Mouse (Mus musculus) midbrain, embryonic 10.5 days (tissue): ENCODE measurements around the gene Tprn. TPM values are rescaled to one million over a fixed set of nuclear protein-coding genes. Genes with fewer than 3 reads are reported as not detected.

Source experiments
- DNase-seq: peaks from one replicate; pipeline ENCODE4 v3.0.0-alpha.2; 2017; ENCODE audit warnings: low spot score
- H3K27ac ChIP-seq: fragments of 300-500 bp; sonication (generic); replicated peaks from 2 replicates; pipeline ENCODE4 v1.5.1; 2016; ENCODE audit warnings: mild to moderate bottlenecking
- H3K27me3 ChIP-seq: fragments of 300-500 bp; sonication (generic); 2 replicates; pipeline ENCODE4 v1.6.1; 2016; ENCODE audit warnings: low read depth, mild to moderate bottlenecking; ENCODE audit not compliant: poor library complexity, severe bottlenecking
- H3K36me3 ChIP-seq: fragments of 300-500 bp; sonication (generic); 2 replicates; pipeline ENCODE4 v1.6.1; 2016; ENCODE audit warnings: mild to moderate bottlenecking, moderate library complexity
- H3K4me1 ChIP-seq: fragments of 300-500 bp; sonication (generic); 2 replicates; pipeline ENCODE4 v1.6.1; 2016
- H3K4me3 ChIP-seq: fragments of 300-500 bp; sonication (generic); 2 replicates; pipeline ENCODE4 v1.5.1; 2016; ENCODE audit warnings: mild to moderate bottlenecking, moderate library complexity
- H3K9me3 ChIP-seq: fragments of 300-500 bp; sonication (generic); replicated peaks from 2 replicates; pipeline ENCODE4 v1.6.1; 2016; ENCODE audit warnings: mild to moderate bottlenecking
- WGBS: fragments of 180-500 bp; shearing (Covaris S2); methylation state at CpG from one replicate; pipeline ENCODE4 v1.1.7; 2016; 5-methylcytosine and 5-hydroxymethylcytosine counted together
- polyA plus RNA-seq: library from polyadenylated mRNA; unstranded; fragments of >200 nt; fragmentation: Nextera tagmentation; extraction: Ambion mirVana; gene quantifications from 2 replicates; pipeline ENCODE4 v1.2.1, GENCODE M21; 2016

The Tprn gene
- polyA plus RNA-seq, 1 experiment from 2014 or later, result 7.5 TPM

- peaks cover 100% of the 10 kb centered on the region for H3K27me3 ChIP-seq
- WGBS, result 6% methylated on average over 42 of the region's 43 CpGs
- peak overlapping the region; percentile 45 for H3K4me3 ChIP-seq
- no peak for DNase-seq
- H3K27ac ChIP-seq, result 0 out of 2 replicates have a peak overlapping the region, but pooled peaks have one; percentile 23
- no peaks in the 10 kb centered on the region for H3K9me3 ChIP-seq
- no peaks in the 10 kb centered on the region for H3K36me3 ChIP-seq
- H3K4me1 ChIP-seq, result peaks cover 28% of the 10 kb centered on the region
Observed at GRCm38 (mm10) chr2:25292054-25292544, 29.7 kb downstream of the Tprn start.

GRCm38 (mm10) chr2:25292856-25293255, 30.4 kb downstream of the Tprn start:
- WGBS, result 0% methylated on average over 1 of the region's 1 CpGs
- Histone ChIP-seq H3K36me3 (no peaks in the 10 kb centered on the region), H3K27ac (no peak overlapping the region), H3K4me1 (peaks cover 28% of the 10 kb centered on the region), H3K9me3 (no peaks in the 10 kb centered on the region), H3K4me3 (no peak overlapping the region), H3K27me3 (peaks cover 100% of the 10 kb centered on the region)
- DNase-seq, result peak; percentile 83

GRCm38 (mm10) chr2:25293706-25294105, 31.3 kb downstream of the Tprn start:
- H3K4me1 ChIP-seq, result peaks cover 28% of the 10 kb centered on the region
- DNase-seq, result no peak
- no peak overlapping the region for H3K4me3 ChIP-seq

GRCm38 (mm10) chr2:25297093-25297492, 34.7 kb downstream of the Tprn start:
- no peaks in the 10 kb centered on the region for H3K36me3 ChIP-seq
- no peak overlapping the region for H3K4me3 ChIP-seq
- no peak overlapping the region for H3K27ac ChIP-seq
- 83% methylated on average over 8 of the region's 8 CpGs for WGBS
- H3K9me3 ChIP-seq, result no peaks in the 10 kb centered on the region
- H3K27me3 ChIP-seq, result peaks cover 61% of the 10 kb centered on the region
- H3K4me1 ChIP-seq, result peaks cover 6% of the 10 kb centered on the region
- DNase-seq, result no peak

More at GRCm38 (mm10) chr2:25293706-25294105, 31.3 kb downstream of the Tprn start:
- H3K27me3 ChIP-seq, result peaks cover 94% of the 10 kb centered on the region
- H3K27ac ChIP-seq, result no peak overlapping the region
- H3K36me3 ChIP-seq, result no peaks in the 10 kb centered on the region
- H3K9me3 ChIP-seq, result no peaks in the 10 kb centered on the region
- WGBS, result 73% methylated on average over 9 of the region's 9 CpGs

- WGBS, result 89% methylated on average over 10 of the region's 10 CpGs
- H3K27me3 ChIP-seq, result peaks cover 57% of the 10 kb centered on the region
Observed at GRCm38 (mm10) chr2:25298046-25298445, 35.6 kb downstream of the Tprn start.

GRCm38 (mm10) chr2:25303452-25303851, 41.0 kb downstream of the Tprn start:
- H3K9me3 ChIP-seq, result no peaks in the 10 kb centered on the region
- H3K4me1 ChIP-seq, result peaks cover 18% of the 10 kb centered on the region
- 84% methylated on average over 3 of the region's 3 CpGs for WGBS
- no peak overlapping the region for H3K27ac ChIP-seq
- DNase-seq, result no peak
- H3K27me3 ChIP-seq, result peaks cover 60% of the 10 kb centered on the region
- no peaks in the 10 kb centered on the region for H3K36me3 ChIP-seq
- no peak overlapping the region for H3K4me3 ChIP-seq

More at GRCm38 (mm10) chr2:25298046-25298445, 35.6 kb downstream of the Tprn start:
- no peak overlapping the region for H3K27ac ChIP-seq
- DNase-seq, result no peak
- H3K4me3 ChIP-seq, result no peak overlapping the region
- H3K9me3 ChIP-seq, result no peaks in the 10 kb centered on the region
- H3K36me3 ChIP-seq, result no peaks in the 10 kb centered on the region
- H3K4me1 ChIP-seq, result no peaks in the 10 kb centered on the region; the same call in 1 of the 2 replicates

- WGBS, result 75% methylated on average over 7 of the region's 7 CpGs
- peak overlapping the region; percentile 61 for H3K4me3 ChIP-seq
- H3K36me3 ChIP-seq, result no peaks in the 10 kb centered on the region
- no peak overlapping the region for H3K27ac ChIP-seq
- no peak for DNase-seq
- H3K9me3 ChIP-seq, result no peaks in the 10 kb centered on the region
- H3K27me3 ChIP-seq, result peaks cover 66% of the 10 kb centered on the region
- peaks cover 18% of the 10 kb centered on the region for H3K4me1 ChIP-seq
Observed at GRCm38 (mm10) chr2:25303931-25304656, 41.7 kb downstream of the Tprn start.

- WGBS, result 2% methylated on average over 44 of the region's 45 CpGs
Observed at GRCm38 (mm10) chr2:25304657-25305541, 42.5 kb downstream of the Tprn start.

GRCm38 (mm10) chr2:25305587-25306359, 43.4 kb downstream of the Tprn start:
- Histone ChIP-seq H3K36me3 (no peaks in the 10 kb centered on the region), H3K9me3 (no peaks in the 10 kb centered on the region), H3K4me3 (peak overlapping the region; percentile 61), H3K4me1 (peaks cover 18% of the 10 kb centered on the region), H3K27ac (peak overlapping the region; percentile 72; the same call in 1 of the 2 replicates), H3K27me3 (peaks cover 83% of the 10 kb centered on the region)
- DNase-seq, result no peak
- WGBS, result 51% methylated on average over 14 of the region's 14 CpGs

More at GRCm38 (mm10) chr2:25304657-25305541, 42.5 kb downstream of the Tprn start:
- Histone ChIP-seq H3K4me3 (peak overlapping the region; percentile 61), H3K27me3 (peaks cover 74% of the 10 kb centered on the region), H3K27ac (peak overlapping the region; percentile 72; the same call in 1 of the 2 replicates), H3K9me3 (no peaks in the 10 kb centered on the region), H3K36me3 (no peaks in the 10 kb centered on the region), H3K4me1 (peaks cover 18% of the 10 kb centered on the region)
- peak; percentile 70 for DNase-seq

- H3K36me3 ChIP-seq, result no peaks in the 10 kb centered on the region
- DNase-seq, result no peak
- H3K4me3 ChIP-seq, result no peak overlapping the region
- peaks cover 12% of the 10 kb centered on the region for H3K4me1 ChIP-seq
- no peak overlapping the region for H3K27ac ChIP-seq
- peaks cover 100% of the 10 kb centered on the region for H3K27me3 ChIP-seq
- WGBS, result 58% methylated on average over 10 of the region's 10 CpGs
- no peaks in the 10 kb centered on the region for H3K9me3 ChIP-seq
Observed at GRCm38 (mm10) chr2:25310180-25310579, 47.8 kb downstream of the Tprn start.

- Histone ChIP-seq H3K36me3 (no peaks in the 10 kb centered on the region), H3K9me3 (no peaks in the 10 kb centered on the region), H3K27me3 (peaks cover 100% of the 10 kb centered on the region), H3K4me3 (no peak overlapping the region), H3K4me1 (peaks cover 6% of the 10 kb centered on the region; the same call in 1 of the 2 replicates), H3K27ac (no peak overlapping the region)
- WGBS, result 2% methylated on average over 22 of the region's 22 CpGs
- no peak for DNase-seq
Observed at GRCm38 (mm10) chr2:25310969-25311368, 48.6 kb downstream of the Tprn start.

GRCm38 (mm10) chr2:25311491-25311891, 49.1 kb downstream of the Tprn start:
- Histone ChIP-seq H3K27ac (no peak overlapping the region), H3K4me3 (no peak overlapping the region), H3K36me3 (no peaks in the 10 kb centered on the region), H3K27me3 (peaks cover 100% of the 10 kb centered on the region), H3K9me3 (no peaks in the 10 kb centered on the region), H3K4me1 (peaks cover 6% of the 10 kb centered on the region; the same call in 1 of the 2 replicates)
- WGBS, result 6% methylated on average over 11 of the region's 11 CpGs
- DNase-seq, result no peak
